Mouse (Mus musculus) ovary, adult 18-20 months (tissue): ENCODE data around the gene Dcxr.
"Not testable (repeated sequence)": the region's sequence is repeated elsewhere in the genome, so short reads cannot be mapped to it uniquely, and the experiment has no call there.

Experiments used
- DNase-seq: peaks from one replicate; pipeline ENCODE4 v3.0.0; 2022; ENCODE audit warnings: low spot score, mixed read lengths

Gene Dcxr

DNA sequence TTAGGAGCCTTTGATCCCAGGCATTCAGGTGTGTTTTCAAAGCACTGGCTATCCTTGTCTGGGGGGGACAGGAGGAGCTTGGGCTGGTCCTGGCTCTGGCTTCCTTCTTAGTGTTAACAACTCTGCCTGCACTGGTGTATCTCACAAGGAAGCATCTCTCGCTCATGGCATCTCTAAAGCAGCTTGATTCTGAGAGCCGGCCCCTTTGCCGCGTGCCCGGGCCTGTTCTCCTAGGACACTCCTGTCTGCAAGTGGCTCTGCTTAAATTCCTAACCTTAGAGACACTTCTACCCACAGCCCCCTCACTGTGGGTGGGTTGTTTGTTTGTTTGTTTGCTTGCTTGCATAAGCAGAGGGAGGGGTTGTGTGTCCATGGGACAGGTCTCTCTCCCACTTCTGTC is 19.1 kb downstream of the Dcxr start:
- DNase-seq: no peak

DNA sequence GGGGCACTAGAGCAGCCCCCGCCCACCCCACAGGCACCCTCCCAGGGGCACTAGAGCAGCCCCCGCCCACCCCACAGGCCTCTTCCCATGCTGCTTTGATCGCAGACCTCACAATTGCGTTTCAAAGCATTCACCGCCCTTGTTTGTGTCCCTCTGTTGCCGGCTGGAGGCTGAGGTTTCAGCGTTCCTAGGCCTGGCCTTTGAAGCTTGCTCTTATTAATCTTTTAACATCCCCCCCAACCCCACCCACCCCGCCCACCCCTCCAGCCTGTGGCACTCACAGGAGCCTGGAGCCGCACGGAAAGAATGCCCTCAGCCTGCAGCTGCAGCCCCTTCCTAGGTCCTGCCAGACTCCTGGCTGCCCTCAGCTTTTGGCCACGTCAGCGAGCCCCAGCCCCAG is 19.9 kb downstream of the Dcxr start:
- no peak for DNase-seq

DNA sequence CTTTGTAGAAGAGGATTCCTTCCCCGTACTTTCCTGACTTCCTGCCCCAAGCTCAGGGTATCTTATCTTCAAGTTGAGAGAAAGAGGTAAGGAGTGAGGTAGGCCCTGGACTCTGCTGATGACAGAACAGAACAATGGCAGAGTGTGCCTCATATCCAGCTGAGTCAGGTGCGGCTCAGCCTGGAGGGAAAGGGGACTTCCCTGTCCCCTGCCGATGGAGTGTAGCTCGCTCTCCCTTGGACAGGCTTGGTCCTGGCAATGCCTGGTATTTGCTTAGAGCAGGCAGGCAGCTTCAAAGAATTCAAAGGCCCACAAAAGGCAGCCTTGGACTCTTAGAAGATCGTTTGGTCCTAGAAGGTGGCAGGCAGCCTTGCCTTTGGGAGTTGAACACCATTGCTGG is 21.0 kb downstream of the Dcxr start:
- no peak for DNase-seq

DNA sequence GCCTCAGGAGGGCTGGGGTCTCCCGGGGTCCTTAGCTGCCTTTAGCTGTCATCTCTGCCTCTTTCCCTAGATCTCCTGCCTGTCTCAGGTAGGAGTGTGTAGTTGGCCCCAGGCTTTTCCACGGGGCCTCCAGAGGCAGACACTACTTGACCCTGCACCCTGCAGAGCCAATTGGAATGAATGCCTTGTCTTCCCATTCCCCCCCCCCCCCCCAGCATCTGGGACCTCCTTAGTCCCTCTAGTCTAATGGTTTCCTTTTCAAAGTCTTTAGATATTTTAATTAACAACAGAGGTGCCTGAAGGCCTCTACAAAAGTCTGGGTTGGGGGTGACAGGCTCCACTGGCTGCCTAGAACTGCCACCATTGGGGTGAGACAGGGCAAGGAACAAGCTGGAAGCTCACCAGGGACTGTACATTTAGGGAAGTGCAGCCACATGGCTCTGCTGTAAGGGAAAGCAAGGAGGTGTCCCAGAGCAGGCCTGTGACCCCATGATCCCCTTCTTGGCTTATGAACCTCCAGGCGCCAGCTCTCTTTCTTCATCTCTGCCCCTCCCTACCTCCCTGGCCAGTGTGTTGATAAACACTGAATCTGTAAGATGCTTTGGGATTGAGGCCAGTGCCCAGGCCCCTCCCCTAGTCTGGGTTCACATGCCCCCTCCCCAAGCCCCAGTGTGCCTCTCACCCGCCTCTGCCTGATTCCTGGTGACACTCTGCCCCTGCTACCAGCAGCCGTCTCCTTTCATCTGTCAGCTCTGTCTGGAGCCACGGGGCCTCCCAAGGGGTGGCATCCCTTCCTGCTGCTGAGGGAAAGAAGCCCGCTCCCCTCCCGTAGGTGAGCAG is 22.4 kb downstream of the Dcxr start:
- no peak for DNase-seq

DNA sequence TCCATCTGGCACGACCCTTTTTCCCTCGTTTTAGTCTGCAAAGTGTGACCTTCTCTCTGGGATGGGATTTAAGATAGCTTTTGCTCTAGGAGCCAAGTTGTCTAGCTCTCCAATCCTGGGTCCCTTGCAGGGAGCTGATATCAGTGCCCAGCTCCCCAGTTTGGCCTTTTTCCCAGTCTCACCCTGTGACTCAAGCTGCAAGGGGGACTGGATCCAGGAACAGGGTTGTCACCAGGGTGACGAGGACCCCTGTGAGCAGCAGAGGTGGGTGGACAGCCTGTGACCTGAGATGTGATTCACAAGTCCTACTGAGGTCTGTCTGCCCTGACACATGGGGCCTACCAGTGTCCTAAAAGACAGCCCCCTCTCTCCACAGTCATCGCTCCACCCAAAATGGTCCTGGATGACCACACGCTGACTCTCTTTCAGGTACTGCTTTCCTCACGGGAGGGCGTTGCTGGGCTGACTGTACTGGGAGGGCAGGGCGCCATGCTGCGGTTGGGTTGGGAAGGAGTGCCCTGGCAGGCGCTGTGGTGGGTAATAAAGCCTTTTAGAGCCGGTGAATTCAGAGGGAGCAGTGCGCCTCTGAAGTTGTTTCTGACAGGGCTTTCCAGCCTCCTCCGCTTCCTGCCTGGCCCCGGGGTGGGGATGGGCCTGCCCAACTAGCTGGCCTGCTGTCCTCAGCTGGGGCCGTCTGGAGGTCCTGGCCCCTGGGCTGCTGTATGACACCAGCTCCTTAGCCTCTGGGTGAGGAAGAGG is 23.2 kb downstream of the Dcxr start:
- peak; percentile 55 for DNase-seq

DNA sequence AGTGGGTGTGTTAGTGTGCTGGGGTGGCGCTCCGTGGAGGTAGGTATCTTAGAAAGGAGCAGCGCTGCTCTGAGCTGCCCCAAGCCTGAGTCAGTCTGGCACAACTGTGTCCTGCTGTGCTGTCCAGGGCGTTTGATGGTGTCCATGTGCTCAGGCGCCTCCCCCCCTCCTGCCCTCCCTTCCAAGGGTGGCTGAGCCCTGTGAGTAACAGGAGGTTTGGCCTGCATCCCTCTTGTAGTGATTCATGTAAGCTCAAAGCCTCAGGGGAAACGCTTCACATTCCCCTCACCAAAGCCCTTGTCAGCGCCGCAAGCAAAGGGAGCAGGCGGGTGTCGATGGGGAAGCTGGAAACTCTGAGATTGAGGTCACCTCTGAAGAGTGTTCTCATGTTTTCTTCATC is 29.3 kb downstream of the Dcxr start:
- DNase-seq: peak; percentile 61

DNA sequence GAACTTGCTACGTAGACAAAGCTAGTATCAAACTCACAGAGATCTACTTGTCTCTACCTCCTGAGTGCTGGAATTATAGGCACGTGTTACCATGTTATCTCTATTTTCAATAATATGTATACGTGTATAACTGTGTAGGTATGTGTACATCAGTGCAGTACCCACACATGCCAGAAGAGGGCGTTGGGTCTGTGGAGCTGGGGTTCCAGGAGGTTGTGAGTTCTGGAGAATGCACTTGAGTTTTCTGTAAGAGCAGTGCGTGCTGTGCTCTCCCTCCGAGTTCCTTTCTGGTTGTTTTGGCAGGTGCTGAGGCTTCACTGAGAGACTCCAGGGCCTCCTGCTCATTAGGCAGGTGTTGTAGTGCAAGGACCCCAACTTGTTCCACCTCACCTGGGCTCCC is 30.5 kb downstream of the Dcxr start:
- DNase-seq: no peak

DNA sequence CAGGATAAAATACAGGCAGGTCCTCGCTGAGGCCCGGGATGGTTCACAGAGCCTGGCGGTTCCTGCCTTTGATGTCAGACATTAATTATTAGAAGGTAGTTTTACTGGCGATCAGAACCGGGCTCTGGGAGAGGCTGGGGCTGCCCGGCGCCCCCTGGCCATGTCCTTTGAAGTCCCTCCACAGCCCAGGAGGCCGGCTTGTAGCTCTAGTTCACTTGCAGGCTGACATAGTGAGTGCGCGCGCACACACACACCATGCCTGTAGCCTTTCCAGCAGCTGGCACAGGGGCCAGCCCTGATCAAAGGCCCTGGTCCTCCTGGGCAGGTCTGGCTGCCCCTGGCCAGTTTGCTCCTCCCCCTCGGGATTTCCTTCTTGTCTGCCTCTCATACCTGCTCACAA is 31.4 kb downstream of the Dcxr start:
- no peak for DNase-seq

DNA sequence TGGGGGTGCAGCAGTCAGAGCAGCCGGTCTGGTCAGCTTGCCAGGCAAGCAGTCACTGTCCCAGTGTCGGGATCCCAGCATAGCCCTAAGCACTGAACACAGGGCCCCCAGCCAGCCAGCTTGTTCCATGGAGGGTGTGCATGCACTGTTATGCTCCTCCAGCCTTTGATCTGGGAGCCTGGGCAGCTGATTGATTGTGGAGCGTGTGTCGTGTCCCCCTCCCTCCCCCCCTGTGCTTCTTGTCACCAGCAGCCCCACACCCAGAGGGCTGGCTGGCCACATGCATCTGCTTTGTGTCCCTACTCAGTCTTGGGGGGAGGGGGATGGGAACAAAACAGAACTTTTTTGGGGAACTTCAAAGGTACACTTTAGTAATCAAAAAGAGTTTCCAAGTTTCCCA is 31.9 kb downstream of the Dcxr start:
- no peak for DNase-seq

DNA sequence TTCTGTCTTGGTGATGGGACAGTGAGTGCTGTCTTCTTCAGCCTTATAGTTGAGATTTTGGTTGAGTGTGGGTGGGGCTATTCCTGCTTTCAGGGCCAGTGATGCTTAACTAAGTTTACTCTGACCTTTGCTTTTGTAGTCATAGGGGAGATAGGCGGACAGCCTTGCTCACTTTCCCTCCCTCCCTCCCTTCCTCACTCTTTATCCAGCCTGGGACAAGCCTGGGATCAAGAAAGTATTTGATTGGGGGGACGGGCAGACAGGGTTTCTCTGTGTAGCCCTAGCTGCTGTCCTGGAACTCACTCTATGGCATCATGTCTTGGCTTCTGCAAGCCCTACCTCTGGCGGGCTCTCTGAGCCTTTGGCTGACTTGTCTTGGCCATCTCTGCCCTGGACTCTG is 33.6 kb downstream of the Dcxr start:
- DNase-seq: no peak

DNA sequence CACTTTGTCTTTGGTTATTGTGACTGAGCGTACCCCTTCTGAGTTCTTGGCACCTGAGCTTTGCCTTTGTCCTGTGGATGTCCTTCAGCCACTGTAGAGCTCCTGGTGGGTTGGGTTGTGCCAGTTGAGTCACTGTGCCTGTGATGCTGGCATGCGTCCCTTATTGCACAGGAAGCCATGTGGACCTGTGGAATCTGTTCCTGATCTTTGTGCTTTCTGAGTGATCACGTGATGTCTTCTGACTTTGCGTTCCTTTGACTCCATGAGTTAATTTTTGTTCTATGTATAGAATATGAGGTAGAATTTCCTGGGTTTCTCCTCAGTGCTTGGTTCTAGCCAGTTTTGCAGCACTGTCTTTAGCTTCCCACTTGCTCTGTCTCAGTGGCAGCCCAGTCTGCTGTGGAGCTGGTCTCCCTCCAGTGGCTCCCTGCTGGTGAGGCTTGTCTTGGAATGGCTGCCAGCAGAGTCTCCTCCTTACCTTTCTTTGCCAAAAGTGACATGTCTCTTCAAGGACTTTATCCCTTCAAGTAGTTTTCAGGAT is 34.5 kb downstream of the Dcxr start:
- DNase-seq: no peak

DNA sequence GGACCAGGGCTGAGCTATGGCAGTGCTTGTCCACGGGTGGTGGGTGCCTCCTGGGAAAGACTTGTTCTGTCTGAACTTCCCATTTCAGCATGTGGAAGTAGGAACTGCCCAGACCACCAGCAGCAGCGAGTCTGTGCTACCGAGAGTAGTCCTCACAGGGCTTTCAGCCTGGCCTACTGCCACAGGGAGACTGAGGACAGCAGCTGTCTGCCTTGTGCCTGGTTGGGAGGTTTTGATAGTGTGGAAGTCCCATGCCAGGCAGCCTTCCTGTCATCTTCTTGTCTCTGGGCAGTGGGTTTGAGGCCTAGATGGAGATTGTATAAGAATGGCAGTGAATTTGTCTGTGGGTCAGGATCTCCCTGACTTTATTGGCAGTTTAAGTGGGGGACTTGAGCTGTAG is 37.7 kb downstream of the Dcxr start:
- DNase-seq: no peak

DNA sequence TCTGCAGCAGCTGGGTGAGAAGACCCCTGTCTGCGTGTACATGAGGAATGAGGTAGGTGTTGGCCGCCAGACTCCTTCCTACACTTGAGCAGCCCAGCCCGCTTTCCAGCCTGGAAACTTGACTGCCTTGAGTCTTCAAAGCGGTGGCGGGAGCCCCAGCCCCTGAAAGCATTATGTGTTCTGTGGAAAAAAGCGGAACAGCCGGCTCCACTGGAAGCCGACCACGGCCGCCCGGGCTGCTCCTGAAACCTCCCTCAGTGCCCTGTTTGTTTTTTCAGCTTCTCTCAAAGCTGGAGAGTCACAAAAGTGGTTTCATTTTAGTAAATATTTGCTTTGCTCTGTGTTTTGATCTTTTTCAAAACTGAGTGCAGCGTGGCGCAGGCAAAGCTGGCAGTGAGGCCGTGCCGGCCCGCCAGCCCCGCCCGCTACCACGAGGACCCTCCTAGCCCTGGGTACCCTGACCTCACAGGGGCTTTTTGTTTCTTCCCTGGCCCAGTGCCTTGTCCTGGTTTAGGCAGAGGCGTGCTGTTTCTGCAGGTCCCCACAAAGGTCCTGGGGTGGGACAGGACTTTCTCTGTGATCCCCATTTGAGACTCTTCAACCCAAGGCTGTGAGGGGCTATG is 40.3 kb downstream of the Dcxr start:
- no peak for DNase-seq

DNA sequence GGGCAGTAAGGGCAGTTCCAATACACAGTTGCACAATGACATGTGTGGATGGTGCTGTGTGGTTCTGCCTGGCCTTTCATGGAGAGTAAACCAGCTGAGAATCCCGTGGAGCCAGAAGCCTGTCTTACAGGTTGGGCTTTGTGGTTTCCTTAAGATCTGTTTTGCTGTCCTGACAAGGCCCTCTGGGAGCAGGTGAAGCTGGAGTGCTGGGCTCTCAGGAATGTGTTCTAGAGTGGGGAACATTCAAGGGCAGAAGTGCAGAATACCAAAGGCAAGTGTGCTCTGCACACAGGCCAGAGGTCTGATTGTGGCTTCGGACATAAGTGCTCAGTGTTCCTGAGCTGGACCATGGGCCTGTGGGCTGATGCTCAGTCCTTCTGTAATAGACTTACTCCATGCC is 42.4 kb downstream of the Dcxr start:
- no peak for DNase-seq

DNA sequence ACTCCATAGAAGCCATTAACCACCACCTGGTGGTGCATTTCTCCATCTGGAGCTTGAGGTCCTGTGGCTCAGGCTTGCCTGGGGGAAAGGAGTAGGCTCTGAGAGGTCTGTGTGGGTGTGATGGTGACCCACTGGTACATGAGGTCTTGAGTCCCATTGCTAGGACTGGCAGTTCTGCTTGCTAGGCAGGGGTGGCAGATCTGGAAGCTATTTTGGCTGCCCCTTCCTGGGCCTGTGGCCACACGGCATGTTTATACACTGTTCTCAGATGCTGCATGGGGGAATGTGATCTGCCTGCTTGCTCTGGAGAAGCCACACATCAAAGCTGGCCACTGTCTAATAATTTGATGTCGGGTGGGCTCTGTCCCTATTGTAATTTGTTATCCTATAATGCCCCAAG is 43.0 kb downstream of the Dcxr start:
- DNase-seq: no peak

DNA sequence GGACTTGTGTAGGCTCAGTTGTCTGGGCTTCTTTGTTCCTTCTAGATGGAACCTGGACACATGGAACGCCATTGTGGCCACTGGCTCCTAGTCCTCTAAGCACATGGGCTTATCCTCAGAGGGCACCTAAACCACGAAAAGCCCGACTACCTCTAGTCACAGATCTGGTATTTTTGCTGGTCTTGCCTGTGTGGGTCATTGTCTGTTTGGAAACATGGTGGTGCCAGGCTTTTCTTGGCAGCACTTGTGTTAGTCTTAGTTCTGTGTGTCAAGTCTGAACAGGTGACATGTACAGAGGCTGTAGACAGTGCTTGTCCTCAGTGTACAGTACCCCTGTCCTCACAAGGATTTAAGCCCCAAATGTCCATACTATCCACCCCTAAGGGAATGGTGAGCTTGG is 43.5 kb downstream of the Dcxr start:
- no peak for DNase-seq

DNA sequence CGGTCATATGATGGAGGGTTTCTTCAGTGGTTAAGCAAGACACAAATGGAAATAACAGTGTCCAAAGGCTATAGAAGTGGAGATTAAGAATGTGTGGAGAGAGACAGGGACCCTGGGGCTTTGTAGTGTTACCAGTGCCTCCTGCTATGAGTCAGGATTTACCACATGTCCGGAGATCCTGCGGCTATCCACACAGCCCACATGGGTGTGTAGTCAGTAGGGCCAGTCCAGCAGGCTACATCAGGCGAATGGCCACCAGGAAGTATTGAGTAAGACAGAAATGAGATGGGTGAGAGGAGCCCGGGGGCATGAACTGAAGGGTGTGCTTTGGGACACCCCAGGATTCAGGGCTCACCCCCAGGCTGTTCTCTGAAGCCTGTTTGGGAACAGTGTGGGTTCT is 44.4 kb downstream of the Dcxr start:
- DNase-seq: no peak

DNA sequence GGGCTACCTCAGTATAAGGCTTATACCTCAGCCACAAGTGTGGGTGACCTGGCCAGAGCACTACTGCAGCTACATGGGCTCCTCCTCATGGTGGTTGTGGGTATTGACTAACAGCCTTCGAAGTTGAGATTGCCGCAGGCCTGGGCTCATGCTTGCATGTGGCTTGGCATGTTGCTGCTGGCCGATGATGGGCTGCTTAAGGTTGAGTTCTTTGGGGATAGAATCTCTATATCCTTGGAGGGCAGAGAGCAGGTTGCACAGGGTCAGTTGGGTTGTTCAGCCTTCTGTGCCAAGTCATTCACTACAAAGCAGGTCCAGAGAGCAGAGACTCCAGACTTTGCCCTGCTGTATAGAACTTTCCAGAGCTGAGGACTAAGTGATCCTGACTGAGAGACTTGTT is 47.2 kb downstream of the Dcxr start:
- no peak for DNase-seq

DNA sequence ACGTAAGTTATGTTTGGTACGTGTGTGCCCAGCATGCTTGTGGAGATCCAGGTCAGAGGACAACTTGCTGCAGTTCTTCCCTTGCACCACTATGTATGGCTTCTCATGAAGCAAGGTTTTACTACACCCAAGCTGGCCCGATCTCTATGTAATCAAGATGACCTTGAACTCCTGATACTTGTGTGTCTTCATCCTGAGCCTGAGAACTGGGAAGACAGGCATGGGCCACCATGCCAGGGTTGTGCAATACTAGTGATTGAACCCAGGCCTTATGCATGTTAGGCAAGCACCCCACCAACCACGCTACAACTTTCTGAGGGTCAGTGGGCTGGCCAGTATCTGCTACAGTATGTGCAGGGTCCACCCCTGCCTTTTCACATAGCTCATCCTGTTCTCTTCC is 50.1 kb downstream of the Dcxr start:
- no peak for DNase-seq

DNA sequence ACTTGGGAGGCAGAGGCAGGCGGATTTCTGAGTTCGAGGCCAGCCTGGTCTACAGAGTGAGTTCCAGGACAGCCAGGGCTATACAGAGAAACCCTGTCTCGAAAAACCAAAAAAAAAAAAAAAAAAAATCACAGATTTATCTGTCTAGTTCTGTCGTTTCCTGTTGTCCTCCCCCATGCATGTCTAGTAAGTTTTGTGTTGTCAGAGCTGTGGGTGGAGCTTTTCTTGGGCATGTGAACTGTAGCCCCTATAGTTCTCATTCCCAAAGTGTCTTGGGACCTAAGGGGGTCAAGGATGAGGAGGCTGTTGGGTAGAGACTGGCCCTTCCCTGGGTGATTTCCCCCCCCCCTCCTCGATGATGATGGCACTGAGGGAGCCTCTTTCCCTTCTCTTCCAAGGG is 51.2 kb downstream of the Dcxr start:
- DNase-seq: not testable (repeated sequence)
